Mouse (Mus musculus) gastrocnemius, adult 8-10 months (tissue): Measurements from ENCODE around the gene Olfr836. TPM values are rescaled to one million over a fixed set of nuclear protein-coding genes. Genes with fewer than 3 reads are reported as not detected.
"Not testable (repeated sequence)": the region's sequence is repeated elsewhere in the genome, so short reads cannot be mapped to it uniquely, and the experiment has no call there.

Experiments
- DNase-seq, 2 experiments: peaks; one replicate each; pipeline ENCODE4 v3.0.0; 2022; ENCODE audit warnings: low spot score in 2 of 2
- total RNA-seq, 4 experiments: library from RNA; stranded (reverse); gene quantifications; 2 replicates each; pipeline ENCODE4 v1.2.4; 2022

Olfr836 gene
- not detected for total RNA-seq

GRCm38 (mm10) chr9:19120082-19120481 lies at the start of gene Olfr836:
Gene Olfr836, plus strand, starts transcription at chr9:19120382.
- no peak for DNase-seq

GRCm38 (mm10) chr9:19084986-19085385 lies 35.2 kb upstream of the Olfr836 start:
- DNase-seq = no peak

GRCm38 (mm10) chr9:19092889-19093753 lies 27.1 kb upstream of the Olfr836 start:
- not testable (repeated sequence) for DNase-seq

DNA sequence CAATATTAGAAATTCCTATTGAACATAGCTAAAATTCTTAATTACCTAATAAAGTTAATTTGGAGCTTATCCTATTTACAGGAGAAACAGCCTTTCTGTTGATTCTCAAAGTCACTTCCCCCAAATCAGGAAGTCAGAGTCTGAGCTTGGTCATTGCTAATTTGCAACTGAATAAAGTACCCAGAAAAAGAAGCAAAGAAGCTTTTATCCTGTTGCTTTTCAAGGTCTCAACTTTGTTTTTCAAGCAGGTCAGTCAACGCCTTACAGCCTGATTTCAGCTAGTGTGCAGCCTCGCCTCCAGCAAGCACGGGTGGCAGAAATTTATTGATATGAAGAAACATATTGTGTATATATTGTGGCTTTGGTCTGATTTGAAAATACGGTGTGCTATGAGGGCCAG lies 22.9 kb upstream of the Olfr836 start:
- DNase-seq = no peak

- no peak for DNase-seq
Measured at GRCm38 (mm10) chr9:19136017-19136416, 15.8 kb downstream of the Olfr836 start, which contains the start of gene Olfr837. Gene Olfr837, plus strand, starts transcription at chr9:19136317.

Other genes starting within 250 kb of the Olfr836 start
- gene Olfr830, start 245.7 kb upstream of the Olfr836 start, total RNA-seq = not detected
- gene Olfr832, start 183.3 kb upstream of the Olfr836 start, total RNA-seq = not detected
- not detected for gene Olfr834, start 132.4 kb upstream of the Olfr836 start, total RNA-seq
- gene Olfr835, start 87.6 kb upstream of the Olfr836 start, total RNA-seq = not detected
- gene Olfr837, start 15.9 kb downstream of the Olfr836 start, total RNA-seq = not detected
- gene Olfr839-ps1, start 56.9 kb downstream of the Olfr836 start, total RNA-seq = not detected
- not detected for gene Olfr843, start 131.6 kb downstream of the Olfr836 start, total RNA-seq
- not detected for gene Olfr844, start 196.0 kb downstream of the Olfr836 start, total RNA-seq
- gene Olfr845, start 216.1 kb downstream of the Olfr836 start, total RNA-seq = not detected
- gene Olfr846, start 243.6 kb downstream of the Olfr836 start, total RNA-seq = not detected